Mouse (Mus musculus) left cerebral cortex, postnatal 36 days (tissue): ENCODE results near the gene Bclaf3. TPM values are rescaled to one million over a fixed set of nuclear protein-coding genes. Genes with fewer than 3 reads are reported as not detected.

Experiments
- DNase-seq, 2 experiments: peaks; one replicate each; pipeline ENCODE4 v3.0.0; 2021 to 2022; ENCODE audit warnings: low spot score in 2 of 2, mixed read lengths in 1 of 2
- intact Hi-C: fragments of 180-260 bp; cut with DNase I; formaldehyde crosslinking; loops from one replicate; pipeline ENCODE4 v1.15.1; 2025
- total RNA-seq, 2 experiments: library from RNA; stranded (reverse); gene quantifications; 2 replicates each; pipeline ENCODE4 v1.2.3; 2021

Gene Bclaf3
- total RNA-seq, 2 experiments from 2014 or later = 8.6 to 11.7 TPM

DNA sequence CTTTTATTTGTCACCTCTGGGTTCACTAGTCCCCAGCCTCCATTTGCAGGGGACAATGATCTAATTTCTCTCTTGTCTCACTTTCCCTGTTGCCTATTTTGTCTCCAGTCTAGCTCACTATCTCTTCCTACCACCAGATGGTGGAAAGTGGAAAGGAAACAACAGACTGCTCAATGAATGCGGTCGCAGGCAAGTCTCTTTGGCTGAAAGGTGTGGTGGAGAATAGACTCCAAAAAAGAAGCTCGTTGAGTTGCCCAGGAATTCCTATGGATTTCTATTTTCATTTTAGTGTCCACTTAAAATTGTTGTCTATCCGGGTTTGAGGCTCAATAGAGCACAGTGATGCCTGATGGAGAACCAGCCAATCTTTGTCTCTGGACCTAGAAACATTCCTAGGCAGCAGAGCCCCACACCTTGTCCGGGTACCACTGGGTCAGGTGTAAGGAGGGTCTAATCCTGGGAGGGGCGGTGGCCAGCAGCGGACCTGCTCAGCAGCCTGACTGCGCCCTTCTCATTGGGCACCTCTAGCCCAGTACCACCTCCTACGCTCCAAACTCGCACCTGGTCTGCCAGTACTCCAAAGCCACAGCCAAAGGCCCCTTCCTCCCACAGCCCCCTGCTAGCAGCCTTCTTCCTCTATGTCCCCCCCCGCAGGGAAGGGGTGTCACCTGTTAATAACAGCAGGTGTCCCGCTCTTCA, 99.9 kb downstream of the Bclaf3 start:
- DNase-seq = peak; percentile 14 to 20
- intact Hi-C loops = loop anchor here (2.0 to 5.0 kb wide), 2 partner anchors 126 to 288 kb away; no protein-coding TSS in a partner anchor

DNA sequence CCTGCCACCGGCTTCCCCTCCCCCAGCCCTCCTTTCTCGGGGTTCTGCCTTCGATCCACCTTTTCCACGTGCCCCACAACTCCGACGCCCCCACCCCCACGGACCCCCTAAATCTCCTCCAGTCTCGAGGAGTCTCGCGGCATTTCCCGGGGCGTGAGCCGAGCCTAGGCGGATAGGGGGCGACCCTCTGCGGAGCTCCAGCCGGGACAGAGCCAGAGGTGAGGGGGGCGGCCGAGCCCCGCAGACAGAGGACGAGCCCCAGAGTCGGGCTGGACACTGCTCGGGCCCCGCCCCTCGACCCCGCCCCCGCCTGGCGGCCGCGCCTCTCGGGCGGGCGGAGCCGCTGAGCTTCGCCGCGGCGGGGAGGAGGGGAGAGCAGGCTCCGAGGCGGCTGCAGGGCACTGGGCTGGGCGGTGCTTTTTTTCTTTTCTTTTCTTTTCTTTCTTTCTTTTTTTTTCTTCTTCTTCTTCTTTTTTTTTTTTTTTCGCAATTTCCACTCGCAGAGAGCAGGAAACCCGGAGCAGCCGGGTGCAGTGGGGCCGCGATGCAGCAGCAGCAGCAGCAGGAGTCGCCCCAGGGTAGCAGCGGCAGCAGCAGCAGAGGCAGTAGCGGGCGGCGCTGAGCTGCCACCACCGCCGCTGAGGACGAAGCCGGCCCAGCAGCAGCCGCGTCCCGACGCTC, 100.6 kb downstream of the Bclaf3 start, which contains the start of gene Sh3kbp1:
Sh3kbp1 (plus strand) TSS at position 366 of the 681 bp plus-strand sequence.
- intact Hi-C loops = loop anchor here (2.0 to 5.0 kb wide), 2 partner anchors 125 to 288 kb away; no protein-coding TSS in a partner anchor
- peak; percentile 38 to 68 for DNase-seq

DNA sequence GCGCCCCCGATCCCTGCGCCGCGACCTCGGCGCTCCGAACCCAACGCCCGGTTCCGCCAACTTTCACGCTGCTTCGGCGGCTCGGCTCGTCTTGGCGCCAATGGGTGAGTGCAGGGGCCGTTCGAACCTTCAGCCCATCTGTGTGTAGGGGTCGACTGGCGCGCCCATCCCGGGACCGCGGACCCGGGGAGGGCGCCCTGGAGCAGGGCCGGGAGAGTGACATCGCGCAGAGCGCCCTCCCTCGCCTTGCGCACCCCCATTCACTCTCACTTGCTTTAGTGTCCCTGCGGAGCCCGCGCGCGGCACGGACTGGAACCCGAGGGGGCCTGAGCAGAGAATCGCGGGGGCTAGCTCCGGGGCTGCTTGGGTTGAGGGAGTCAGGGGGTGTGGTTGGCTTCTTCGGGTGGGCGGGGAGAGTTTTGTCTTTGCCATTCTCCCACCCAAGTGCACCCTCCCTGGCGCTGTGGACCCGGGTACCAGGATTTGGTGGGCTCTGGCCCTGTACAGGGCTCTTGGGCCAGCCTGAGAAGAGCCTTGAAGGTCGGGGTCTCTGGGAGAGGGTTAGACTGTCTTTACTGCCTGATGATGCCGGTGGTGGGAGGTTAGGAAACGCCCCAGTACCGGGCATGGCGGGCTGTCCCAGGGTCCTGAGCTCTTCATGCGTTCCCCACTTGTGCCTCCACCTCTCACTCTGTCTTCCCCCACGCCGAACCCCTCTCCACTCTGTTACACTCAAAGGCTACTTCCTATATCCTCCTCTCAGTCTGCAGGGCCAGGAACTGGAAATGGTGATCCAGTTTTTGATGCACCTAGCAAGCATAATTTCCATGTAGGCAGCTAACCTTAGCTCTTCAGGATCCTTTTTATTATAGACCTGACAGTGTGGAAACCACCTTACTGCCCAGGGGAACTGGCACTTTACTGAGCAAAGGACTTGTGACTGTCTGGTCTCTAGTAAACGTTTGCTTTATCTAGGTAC, 101.4 kb downstream of the Bclaf3 start:
- intact Hi-C loops = loop anchor here (2.0 to 5.0 kb wide), 2 partner anchors 124 to 287 kb away; no protein-coding TSS in a partner anchor
- DNase-seq = peak; percentile 10 to 26

DNA sequence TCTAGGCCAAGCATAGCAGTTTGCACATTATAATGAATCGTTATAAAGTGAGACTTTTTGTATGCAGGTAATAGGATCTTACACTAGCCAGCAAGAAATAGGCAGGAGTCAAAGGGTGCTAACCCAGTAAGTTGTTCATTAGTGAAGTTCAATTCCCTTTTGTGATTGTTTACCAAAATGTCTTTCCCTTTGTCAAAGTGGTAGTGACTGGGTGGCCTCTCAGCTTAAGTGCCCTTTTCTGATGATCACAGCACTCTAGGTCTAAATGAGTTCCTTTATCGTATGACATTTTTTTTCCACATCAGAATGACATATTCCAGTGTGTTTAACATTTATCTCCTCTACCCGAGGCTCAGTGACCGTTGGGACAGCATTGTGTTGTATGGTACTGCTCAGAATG, 102.1 kb downstream of the Bclaf3 start:
- intact Hi-C loops = loop anchor here (5.0 kb wide), 1 partner anchor 124 kb away; no protein-coding TSS in a partner anchor
- DNase-seq = no peak

DNA sequence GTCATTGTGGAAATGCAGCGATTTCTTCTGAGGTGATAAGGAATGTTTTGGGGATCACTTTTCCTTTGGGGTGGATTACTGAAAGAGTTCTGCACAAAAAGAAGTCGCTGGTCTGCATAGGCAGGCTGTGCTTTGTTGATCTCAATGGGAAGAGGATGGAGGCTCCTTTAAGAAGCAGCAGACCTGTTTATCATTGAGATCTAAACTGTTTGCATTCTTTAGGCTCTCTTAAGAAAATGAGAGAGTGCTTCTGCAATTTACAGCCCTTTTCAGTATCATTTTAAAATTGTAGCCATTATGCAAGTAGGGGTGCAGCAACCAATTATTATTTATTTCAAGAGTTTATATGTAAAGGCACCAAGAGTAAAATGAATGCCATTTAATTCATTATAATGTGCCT, 102.7 kb downstream of the Bclaf3 start:
- DNase-seq = no peak
- intact Hi-C loops = loop anchor here (5.0 kb wide), 1 partner anchor 123 kb away; no protein-coding TSS in a partner anchor

DNA sequence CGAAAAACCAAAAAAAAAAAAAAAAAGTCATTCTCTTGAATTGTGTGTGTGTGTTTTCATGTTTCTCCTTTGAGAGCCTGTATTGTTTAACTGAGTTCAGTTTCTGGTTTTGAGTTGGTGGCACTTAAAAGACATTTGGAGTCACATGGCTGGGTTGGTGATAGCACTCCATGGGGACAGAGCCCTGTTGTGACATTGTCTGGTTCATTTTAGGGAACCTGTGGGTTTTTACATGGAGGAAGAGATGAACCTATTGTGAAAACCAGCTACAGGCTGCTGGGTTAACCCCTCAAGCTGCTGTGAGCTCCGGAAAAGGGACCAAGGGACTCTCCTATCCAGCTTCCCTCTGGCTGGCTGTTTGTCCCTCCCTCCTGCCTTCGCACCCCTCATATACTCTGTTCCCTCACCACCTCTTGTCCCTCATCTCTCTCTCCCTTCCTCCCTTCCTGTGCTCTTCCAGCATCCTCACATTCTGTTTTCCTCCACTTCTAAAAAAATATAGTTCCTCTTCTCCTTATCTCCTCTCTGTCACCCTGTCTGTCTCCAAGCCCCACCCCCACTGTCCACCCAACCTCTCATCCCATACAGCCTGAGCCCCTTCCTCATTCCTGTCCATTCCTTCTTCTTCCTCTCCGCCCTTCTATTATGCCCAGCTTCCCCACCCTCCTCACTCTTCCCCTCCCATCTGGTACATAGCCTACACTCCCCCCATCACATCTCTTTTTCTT, 112.2 kb downstream of the Bclaf3 start:
- intact Hi-C loops = no loop called here
- no peak for DNase-seq

DNA sequence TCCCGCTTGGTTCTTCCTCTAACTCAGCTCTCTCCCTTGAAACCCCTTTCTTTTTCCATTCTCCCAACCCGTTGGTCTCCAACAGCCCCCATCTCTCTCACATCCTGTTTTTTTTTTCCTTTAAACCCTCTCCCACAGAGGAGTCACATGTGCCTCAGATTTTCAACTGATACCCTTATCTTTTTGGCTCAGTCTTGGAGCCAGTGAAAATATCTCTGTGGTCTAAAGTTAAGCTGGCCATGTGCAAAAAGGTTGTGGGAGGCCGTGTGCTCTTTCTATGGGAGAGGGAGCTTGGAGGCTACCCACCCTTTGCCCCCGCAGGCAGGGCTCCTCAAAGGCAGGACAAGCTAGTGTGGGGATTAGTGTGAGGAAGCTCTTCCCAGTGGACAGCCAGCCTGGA, 113.5 kb downstream of the Bclaf3 start:
- intact Hi-C loops = no loop called here
- DNase-seq = no peak

Other genes with a start within 250 kb of the Bclaf3 start
- gene Eif1ax, start 154.5 kb upstream of the Bclaf3 start, total RNA-seq = 100 to 1,000 TPM; 123 to 136 TPM
- 100 to 1,000 TPM in 1 of 2 experiments, 10 to 100 TPM in 1; 97.1 to 120 TPM for gene Map7d2, start 112.1 kb upstream of the Bclaf3 start, total RNA-seq
- 10 to 100 TPM; 49.9 to 56.9 TPM for gene Sh3kbp1, start 100.6 kb downstream of the Bclaf3 start, total RNA-seq